Mouse (Mus musculus) forebrain, embryonic 16.5 days (tissue): ENCODE results near the gene Xrcc6. TPM values are rescaled to one million over a fixed set of nuclear protein-coding genes. Genes with fewer than 3 reads are reported as not detected.

Source experiments
- ATAC-seq: fragments of 200-750 bp; cut with Nextera tagmentation; 2 replicates; pipeline ENCODE4 v1.8.0; 2017; ENCODE audit warnings: mild to moderate bottlenecking, moderate library complexity
- H3K27ac ChIP-seq: fragments of 300-500 bp; sonication (generic); 2 replicates; pipeline ENCODE4 v1.5.1; 2014; ENCODE audit warnings: low read length, control low read depth
- H3K27me3 ChIP-seq: fragments of 300-500 bp; sonication (generic); replicated peaks from 2 replicates; pipeline ENCODE4 v1.6.1; 2014; ENCODE audit warnings: low read length; ENCODE audit not compliant: control insufficient read depth, insufficient read depth
- H3K36me3 ChIP-seq: fragments of 300-500 bp; sonication (generic); 2 replicates; pipeline ENCODE4 v1.6.1; 2014; ENCODE audit not compliant: control insufficient read depth, insufficient read depth
- H3K4me1 ChIP-seq: fragments of 300-500 bp; sonication (generic); replicated peaks from 2 replicates; pipeline ENCODE4 v1.6.1; 2014; ENCODE audit warnings: low read length; ENCODE audit not compliant: control insufficient read depth, insufficient read depth
- H3K4me2 ChIP-seq: fragments of 300-500 bp; sonication (generic); 2 replicates; pipeline ENCODE4 v1.6.1; 2014; ENCODE audit warnings: mild to moderate bottlenecking, low read length, control low read depth
- H3K4me3 ChIP-seq: fragments of 300-500 bp; sonication (generic); replicated peaks from 2 replicates; pipeline ENCODE4 v1.5.1; 2014; ENCODE audit warnings: mild to moderate bottlenecking, low read length, control low read depth
- H3K9ac ChIP-seq: fragments of 300-500 bp; sonication (generic); replicated peaks from 2 replicates; pipeline ENCODE4 v1.6.1; 2014; ENCODE audit warnings: low read depth, low read length, control low read depth
- H3K9me3 ChIP-seq: fragments of 300-500 bp; sonication (generic); 2 replicates; pipeline ENCODE4 v1.6.1; 2016; ENCODE audit warnings: low read length; ENCODE audit not compliant: control insufficient read depth
- WGBS: fragments of 180-500 bp; shearing (Covaris S2); extraction: QIAGEN DNeasy Blood & Tissue Kit; methylation state at CpG from one replicate; pipeline ENCODE4 v1.1.7; 2014; 5-methylcytosine and 5-hydroxymethylcytosine counted together
- polyA plus RNA-seq: library from polyadenylated mRNA; unstranded; fragments of >200 nt; fragmentation: Nextera tagmentation; extraction: Ambion mirVana; gene quantifications from 2 replicates; pipeline ENCODE4 v1.2.1, GENCODE M21; 2015

Gene Xrcc6
- polyA plus RNA-seq, 1 experiment from 2014 or later, result 63.1 TPM

- H3K36me3 ChIP-seq, result peaks cover 35% of the 10 kb centered on the region
- WGBS, result 89% methylated on average over 6 of the region's 6 CpGs
These were observed 36.5 kb downstream of the Xrcc6 start for GRCm38 (mm10) chr15:82023965-82024635.

GRCm38 (mm10) chr15:82027276-82027675 is 39.6 kb downstream of the Xrcc6 start:
- Histone ChIP-seq H3K4me3 (no peak overlapping the region), H3K4me2 (no peak overlapping the region), H3K27ac (no peak overlapping the region), H3K36me3 (peaks cover 36% of the 10 kb centered on the region), H3K27me3 (no peaks in the 10 kb centered on the region), H3K9me3 (no peaks in the 10 kb centered on the region), H3K4me1 (no peaks in the 10 kb centered on the region), H3K9ac (no peak overlapping the region)
- ATAC-seq, result no peak
- WGBS, result 95% methylated on average over 7 of the region's 7 CpGs

More at GRCm38 (mm10) chr15:82023965-82024635, 36.5 kb downstream of the Xrcc6 start:
- Histone ChIP-seq H3K4me1 (no peaks in the 10 kb centered on the region), H3K4me3 (no peak overlapping the region), H3K27me3 (no peaks in the 10 kb centered on the region), H3K9ac (no peak overlapping the region), H3K4me2 (no peak overlapping the region), H3K9me3 (no peaks in the 10 kb centered on the region), H3K27ac (no peak overlapping the region)
- no peak for ATAC-seq

- no peak overlapping the region for H3K4me2 ChIP-seq
- H3K36me3 ChIP-seq, result peaks cover 33% of the 10 kb centered on the region
- no peak for ATAC-seq
- H3K4me3 ChIP-seq, result no peak overlapping the region
- no peak overlapping the region for H3K9ac ChIP-seq
- no peaks in the 10 kb centered on the region for H3K4me1 ChIP-seq
- WGBS, result 94% methylated on average over 7 of the region's 7 CpGs
- H3K27ac ChIP-seq, result no peak overlapping the region
- no peaks in the 10 kb centered on the region for H3K9me3 ChIP-seq
- no peaks in the 10 kb centered on the region for H3K27me3 ChIP-seq
These were observed 40.1 kb downstream of the Xrcc6 start for GRCm38 (mm10) chr15:82027726-82028125.

GRCm38 (mm10) chr15:82032386-82032785 is 44.8 kb downstream of the Xrcc6 start:
- H3K4me1 ChIP-seq, result no peaks in the 10 kb centered on the region
- peaks cover 6% of the 10 kb centered on the region for H3K36me3 ChIP-seq
- ATAC-seq, result no peak
- H3K27ac ChIP-seq, result no peak overlapping the region
- no peaks in the 10 kb centered on the region for H3K9me3 ChIP-seq
- WGBS, result 91% methylated on average over 7 of the region's 7 CpGs
- H3K27me3 ChIP-seq, result no peaks in the 10 kb centered on the region
- no peak overlapping the region for H3K4me2 ChIP-seq
- H3K9ac ChIP-seq, result no peak overlapping the region
- H3K4me3 ChIP-seq, result no peak overlapping the region

- no peak within 1 kb of the TSS for H3K27ac ChIP-seq
- WGBS, result 92% methylated on average over 4 of the region's 4 CpGs
These were observed 46.1 kb downstream of the Xrcc6 start, which contains the start of gene Desi1 for GRCm38 (mm10) chr15:82033762-82034161. Gene Desi1 (minus strand): TSS chr15:82033862.

GRCm38 (mm10) chr15:82035904-82036689 is 48.5 kb downstream of the Xrcc6 start:
- H3K36me3 ChIP-seq, result peaks cover 14% of the 10 kb centered on the region
- no peak for ATAC-seq
- H3K9ac ChIP-seq, result no peak overlapping the region
- H3K4me1 ChIP-seq, result no peaks in the 10 kb centered on the region
- H3K27ac ChIP-seq, result no peak overlapping the region
- H3K4me3 ChIP-seq, result no peak overlapping the region
- no peak overlapping the region for H3K4me2 ChIP-seq
- no peaks in the 10 kb centered on the region for H3K9me3 ChIP-seq
- 82% methylated on average over 12 of the region's 12 CpGs for WGBS
- no peaks in the 10 kb centered on the region for H3K27me3 ChIP-seq

More at GRCm38 (mm10) chr15:82033762-82034161, 46.1 kb downstream of the Xrcc6 start, which contains the start of gene Desi1:
- H3K27me3 ChIP-seq, result no peaks in the 10 kb centered on the region
- H3K9me3 ChIP-seq, result no peaks in the 10 kb centered on the region
- H3K9ac ChIP-seq, result no peak within 1 kb of the TSS
- ATAC-seq, result no peak
- H3K4me3 ChIP-seq, result no peak within 1 kb of the TSS
- no peaks in the 10 kb centered on the region for H3K4me1 ChIP-seq
- no peak within 1 kb of the TSS for H3K4me2 ChIP-seq
- H3K36me3 ChIP-seq, result peaks cover 13% of the 10 kb centered on the region

- H3K4me3 ChIP-seq, result no peak overlapping the region
- no peak overlapping the region for H3K4me2 ChIP-seq
- peaks cover 7% of the 10 kb centered on the region for H3K4me1 ChIP-seq
- WGBS, result 96% methylated on average over 1 of the region's 1 CpGs
- no peaks in the 10 kb centered on the region for H3K27me3 ChIP-seq
- H3K9me3 ChIP-seq, result no peaks in the 10 kb centered on the region
- H3K9ac ChIP-seq, result no peak overlapping the region
- peak; percentile 76 for ATAC-seq
- H3K36me3 ChIP-seq, result peaks cover 21% of the 10 kb centered on the region
- no peak overlapping the region for H3K27ac ChIP-seq
These were observed 53.0 kb downstream of the Xrcc6 start for GRCm38 (mm10) chr15:82040650-82041049.

- no peaks in the 10 kb centered on the region for H3K27me3 ChIP-seq
- no peak overlapping the region for H3K27ac ChIP-seq
- H3K9me3 ChIP-seq, result no peaks in the 10 kb centered on the region
- H3K4me2 ChIP-seq, result no peak overlapping the region
- peaks cover 10% of the 10 kb centered on the region for H3K36me3 ChIP-seq
- no peak overlapping the region for H3K4me3 ChIP-seq
- no peak overlapping the region for H3K9ac ChIP-seq
- 98% methylated on average over 7 of the region's 7 CpGs for WGBS
- H3K4me1 ChIP-seq, result peaks cover 20% of the 10 kb centered on the region
- ATAC-seq, result no peak
These were observed 56.6 kb downstream of the Xrcc6 start for GRCm38 (mm10) chr15:82044166-82044784.

- no peaks in the 10 kb centered on the region for H3K9me3 ChIP-seq
- no peak for ATAC-seq
- H3K36me3 ChIP-seq, result peaks cover 10% of the 10 kb centered on the region
- no peak overlapping the region for H3K27ac ChIP-seq
- H3K4me3 ChIP-seq, result peak overlapping the region; percentile 88
- no peaks in the 10 kb centered on the region for H3K27me3 ChIP-seq
- WGBS, result 2% methylated on average over 26 of the region's 26 CpGs
- H3K9ac ChIP-seq, result peak overlapping the region; percentile 86
- peak overlapping the region; percentile 81 for H3K4me2 ChIP-seq
- H3K4me1 ChIP-seq, result peaks cover 20% of the 10 kb centered on the region
These were observed 58.7 kb downstream of the Xrcc6 start for GRCm38 (mm10) chr15:82046246-82046891.
